Mouse (Mus musculus): ENCODE measurements around the gene C130050O18Rik. TPM values are rescaled to one million over a fixed set of nuclear protein-coding genes. Genes with fewer than 3 reads are reported as not detected.

The C130050O18Rik gene
- polyA plus RNA-seq, 1 experiment from 2014 or later: 0.76 TPM

- H3K27ac ChIP-seq: peak overlapping the region; percentile 18; the same call in 1 of the 2 replicates
- H3K9me3 ChIP-seq (replicated peaks): no peaks in the 10 kb centered on the region
- WGBS: 38% methylated on average over 5 of the region's 5 CpGs
- no peak overlapping the region for H3K9ac ChIP-seq
- no peaks in the 10 kb centered on the region for H3K36me3 ChIP-seq
- no peak overlapping the region for H3K4me3 ChIP-seq
- ATAC-seq (replicated peaks; ENCODE audit: insufficient number of reproducible peaks, insufficient read depth, low FRiP score, low read depth): 0 out of 2 replicates have a peak, but pooled peaks have one; percentile 15
- no peak overlapping the region for H3K4me2 ChIP-seq
- H3K4me1 ChIP-seq (replicated peaks): peaks cover 12% of the 10 kb centered on the region
- no peaks in the 10 kb centered on the region for H3K27me3 ChIP-seq
Measured at GRCm38 (mm10) chr5:139449161-139449791, 44.2 kb downstream of the C130050O18Rik start.

GRCm38 (mm10) chr5:139449926-139450325, 44.8 kb downstream of the C130050O18Rik start:
- peaks cover 12% of the 10 kb centered on the region for H3K4me1 ChIP-seq (replicated peaks)
- H3K9me3 ChIP-seq (replicated peaks): no peaks in the 10 kb centered on the region
- H3K4me2 ChIP-seq: no peak overlapping the region
- no peaks in the 10 kb centered on the region for H3K27me3 ChIP-seq
- H3K4me3 ChIP-seq: no peak overlapping the region
- ATAC-seq (replicated peaks; ENCODE audit: insufficient number of reproducible peaks, insufficient read depth, low FRiP score, low read depth): no peak
- 39% methylated on average over 4 of the region's 4 CpGs for WGBS
- no peak overlapping the region for H3K9ac ChIP-seq
- H3K36me3 ChIP-seq: no peaks in the 10 kb centered on the region
- peak overlapping the region; percentile 24; the same call in 1 of the 2 replicates for H3K27ac ChIP-seq

- Histone ChIP-seq H3K4me3 (no peak overlapping the region), H3K36me3 (no peaks in the 10 kb centered on the region), H3K9ac (no peak overlapping the region), H3K4me2 (no peak overlapping the region), H3K27ac (no peak overlapping the region), H3K27me3 (no peaks in the 10 kb centered on the region), H3K9me3 (replicated peaks) (no peaks in the 10 kb centered on the region), H3K4me1 (replicated peaks) (peaks cover 12% of the 10 kb centered on the region)
- 93% methylated on average over 10 of the region's 10 CpGs for WGBS
- no peak for ATAC-seq (replicated peaks; ENCODE audit: insufficient number of reproducible peaks, insufficient read depth, low FRiP score, low read depth)
Measured at GRCm38 (mm10) chr5:139453031-139453430, 48.0 kb downstream of the C130050O18Rik start.

GRCm38 (mm10) chr5:139455166-139455565, 50.1 kb downstream of the C130050O18Rik start:
- no peak for ATAC-seq (replicated peaks; ENCODE audit: insufficient number of reproducible peaks, insufficient read depth, low FRiP score, low read depth)
- Histone ChIP-seq H3K4me3 (no peak overlapping the region), H3K36me3 (no peaks in the 10 kb centered on the region), H3K9ac (no peak overlapping the region), H3K27ac (no peak overlapping the region), H3K9me3 (replicated peaks) (no peaks in the 10 kb centered on the region), H3K4me2 (no peak overlapping the region), H3K27me3 (no peaks in the 10 kb centered on the region), H3K4me1 (replicated peaks) (peaks cover 8% of the 10 kb centered on the region)
- WGBS: 89% methylated on average over 12 of the region's 12 CpGs

- no peak overlapping the region for H3K9ac ChIP-seq
- H3K4me3 ChIP-seq: no peak overlapping the region
- no peaks in the 10 kb centered on the region for H3K9me3 ChIP-seq (replicated peaks)
- no peak overlapping the region for H3K27ac ChIP-seq
- WGBS: 84% methylated on average over 8 of the region's 8 CpGs
- H3K27me3 ChIP-seq: no peaks in the 10 kb centered on the region
- no peak overlapping the region for H3K4me2 ChIP-seq
- H3K4me1 ChIP-seq (replicated peaks): peaks cover 8% of the 10 kb centered on the region
- no peak for ATAC-seq (replicated peaks; ENCODE audit: insufficient number of reproducible peaks, insufficient read depth, low FRiP score, low read depth)
- H3K36me3 ChIP-seq: no peaks in the 10 kb centered on the region
Measured at GRCm38 (mm10) chr5:139457241-139457640, 52.2 kb downstream of the C130050O18Rik start.

- Histone ChIP-seq H3K27ac (no peak overlapping the region), H3K9me3 (replicated peaks) (no peaks in the 10 kb centered on the region), H3K4me2 (peak overlapping the region; percentile 90), H3K4me3 (peak overlapping the region; percentile 68), H3K36me3 (no peaks in the 10 kb centered on the region), H3K27me3 (no peaks in the 10 kb centered on the region), H3K4me1 (replicated peaks) (peaks cover 8% of the 10 kb centered on the region), H3K9ac (peak overlapping the region; percentile 64)
- WGBS: 9% methylated on average over 10 of the region's 10 CpGs
- no peak for ATAC-seq (replicated peaks; ENCODE audit: insufficient number of reproducible peaks, insufficient read depth, low FRiP score, low read depth)
Measured at GRCm38 (mm10) chr5:139459938-139460337, 54.9 kb downstream of the C130050O18Rik start.

- H3K4me1 ChIP-seq (replicated peaks): peaks cover 8% of the 10 kb centered on the region
- H3K4me2 ChIP-seq: peak within 1 kb of the TSS; percentile 90
- 4% methylated on average over 42 of the region's 42 CpGs for WGBS
- peak within 1 kb of the TSS; percentile 64 for H3K9ac ChIP-seq
- no peaks in the 10 kb centered on the region for H3K27me3 ChIP-seq
- H3K36me3 ChIP-seq: no peaks in the 10 kb centered on the region
- H3K27ac ChIP-seq: no peak within 1 kb of the TSS
- H3K4me3 ChIP-seq: peak within 1 kb of the TSS; percentile 68
- no peaks in the 10 kb centered on the region for H3K9me3 ChIP-seq (replicated peaks)
- ATAC-seq (replicated peaks; ENCODE audit: insufficient number of reproducible peaks, insufficient read depth, low FRiP score, low read depth): peak; percentile 95
Measured at GRCm38 (mm10) chr5:139460384-139461067, 55.4 kb downstream of the C130050O18Rik start, which contains the start of gene 3110082I17Rik. TSS of gene 3110082I17Rik (minus strand) at chr5:139460527.

- Histone ChIP-seq H3K9ac (no peak overlapping the region), H3K9me3 (replicated peaks) (no peaks in the 10 kb centered on the region), H3K4me1 (replicated peaks) (peaks cover 2% of the 10 kb centered on the region), H3K36me3 (no peaks in the 10 kb centered on the region), H3K27ac (no peak overlapping the region), H3K27me3 (no peaks in the 10 kb centered on the region), H3K4me2 (no peak overlapping the region), H3K4me3 (no peak overlapping the region)
- WGBS: 42% methylated on average over 4 of the region's 4 CpGs
- ATAC-seq (replicated peaks; ENCODE audit: insufficient number of reproducible peaks, insufficient read depth, low FRiP score, low read depth): no peak
Measured at GRCm38 (mm10) chr5:139464874-139465273, 59.8 kb downstream of the C130050O18Rik start.

MicroRNAs encoded within 50 kb of the gene (microRNA counts, 519-probe panel; counts per million panel counts)
- microRNA mmu-miR-339-3p: not detected
- microRNA mmu-miR-339-5p: not detected

Small RNA genes lying within 50 kb of the gene (microRNA-seq; reads per million reads assigned to microRNA genes)
- 442 reads per million, percentile 72 among the genes with 10 or more reads in this experiment for gene Mir339

Other genes with a start within 250 kb of the C130050O18Rik start
- gene Sun1, start 204.6 kb upstream of the C130050O18Rik start, polyA plus RNA-seq (2015; fragmentation: Nextera tagmentation; extraction: Ambion mirVana): 32.4 and 38.9 TPM in 2 replicates
- gene Get4, start 153.0 kb upstream of the C130050O18Rik start, polyA plus RNA-seq (2015; fragmentation: Nextera tagmentation; extraction: Ambion mirVana): 132 and 146 TPM in 2 replicates
- 1.9 and 3.1 TPM in 2 replicates for gene Adap1, start 79.7 kb upstream of the C130050O18Rik start, polyA plus RNA-seq (2015; fragmentation: Nextera tagmentation; extraction: Ambion mirVana)
- gene Cox19, start 53.9 kb upstream of the C130050O18Rik start, polyA plus RNA-seq (2015; fragmentation: Nextera tagmentation; extraction: Ambion mirVana): 69.7 and 77.3 TPM in 2 replicates
- 0.47 TPM in 1 of 2 replicates, not detected in the other for gene Cyp2w1, start 52.7 kb upstream of the C130050O18Rik start, polyA plus RNA-seq (2015; fragmentation: Nextera tagmentation; extraction: Ambion mirVana)
- 14.0 and 14.7 TPM in 2 replicates for gene Gpr146, start 27.6 kb upstream of the C130050O18Rik start, polyA plus RNA-seq (2015; fragmentation: Nextera tagmentation; extraction: Ambion mirVana)
- gene Gper1, start 17.9 kb downstream of the C130050O18Rik start, polyA plus RNA-seq (2015; fragmentation: Nextera tagmentation; extraction: Ambion mirVana): 1.5 and 5.4 TPM in 2 replicates
- 15.5 and 19.5 TPM in 2 replicates for gene 3110082I17Rik, start 55.2 kb downstream of the C130050O18Rik start, polyA plus RNA-seq (2015; fragmentation: Nextera tagmentation; extraction: Ambion mirVana)
- 7.2 and 9.8 TPM in 2 replicates for gene Zfand2a, start 79.3 kb downstream of the C130050O18Rik start, polyA plus RNA-seq (2015; fragmentation: Nextera tagmentation; extraction: Ambion mirVana)
- gene Uncx, start 138.2 kb downstream of the C130050O18Rik start, polyA plus RNA-seq (2015; fragmentation: Nextera tagmentation; extraction: Ambion mirVana): not detected in 2 replicates

Data from heart, embryonic 15.5 days (tissue).